Mouse (Mus musculus) midbrain, embryonic 16.5 days (tissue): Measurements from ENCODE around the gene Ninl. TPM values are rescaled to one million over a fixed set of nuclear protein-coding genes. Genes with fewer than 3 reads are reported as not detected.

ENCODE experiments used
- ATAC-seq: fragments of 200-750 bp; cut with Nextera tagmentation; 2 replicates; pipeline ENCODE4 v1.8.0; 2017; ENCODE audit warnings: moderate TSS enrichment
- H3K27ac ChIP-seq: fragments of 300-500 bp; sonication (generic); 2 replicates; pipeline ENCODE4 v1.5.1; 2014; ENCODE audit warnings: mild to moderate bottlenecking, low read length, mixed read lengths
- H3K27me3 ChIP-seq: fragments of 300-500 bp; sonication (generic); 2 replicates; pipeline ENCODE4 v1.6.1; 2014; ENCODE audit warnings: low read depth, low read length, mixed read lengths; ENCODE audit not compliant: control insufficient read depth, insufficient read depth
- H3K36me3 ChIP-seq: fragments of 300-500 bp; sonication (generic); 2 replicates; pipeline ENCODE4 v1.6.1; 2014; ENCODE audit warnings: mild to moderate bottlenecking, low read length, moderate library complexity, mixed read lengths; ENCODE audit not compliant: control insufficient read depth, insufficient read depth
- H3K4me1 ChIP-seq: fragments of 300-500 bp; sonication (generic); 2 replicates; pipeline ENCODE4 v1.6.1; 2014; ENCODE audit warnings: mild to moderate bottlenecking, low read length, mixed read lengths; ENCODE audit not compliant: control insufficient read depth, insufficient read depth
- H3K4me2 ChIP-seq: fragments of 300-500 bp; sonication (generic); 2 replicates; pipeline ENCODE4 v1.6.1; 2014; ENCODE audit warnings: mild to moderate bottlenecking, low read length, mixed read lengths
- H3K4me3 ChIP-seq: fragments of 300-500 bp; sonication (generic); 2 replicates; pipeline ENCODE4 v1.5.1; 2014; ENCODE audit warnings: low read depth, mild to moderate bottlenecking, low read length, moderate library complexity, mixed read lengths
- H3K9ac ChIP-seq: fragments of 300-500 bp; sonication (generic); 2 replicates; pipeline ENCODE4 v1.6.1; 2014; ENCODE audit warnings: low read depth, low read length, mixed read lengths
- H3K9me3 ChIP-seq: fragments of 300-500 bp; sonication (generic); replicated peaks from 2 replicates; pipeline ENCODE4 v1.6.1; 2014; ENCODE audit warnings: mild to moderate bottlenecking, low read length, mixed read lengths; ENCODE audit not compliant: control insufficient read depth, poor library complexity, severe bottlenecking
- WGBS: fragments of 180-500 bp; shearing (Covaris S2); extraction: QIAGEN DNeasy Blood & Tissue Kit; methylation state at CpG from one replicate; pipeline ENCODE4 v1.1.7; 2014; 5-methylcytosine and 5-hydroxymethylcytosine counted together
- polyA plus RNA-seq: library from polyadenylated mRNA; unstranded; fragments of >200 nt; fragmentation: Nextera tagmentation; extraction: Ambion mirVana; gene quantifications from 2 replicates; pipeline ENCODE4 v1.2.1, GENCODE M21; 2015

The Ninl gene
- polyA plus RNA-seq, 1 experiment from 2014 or later = 3.8 TPM

DNA sequence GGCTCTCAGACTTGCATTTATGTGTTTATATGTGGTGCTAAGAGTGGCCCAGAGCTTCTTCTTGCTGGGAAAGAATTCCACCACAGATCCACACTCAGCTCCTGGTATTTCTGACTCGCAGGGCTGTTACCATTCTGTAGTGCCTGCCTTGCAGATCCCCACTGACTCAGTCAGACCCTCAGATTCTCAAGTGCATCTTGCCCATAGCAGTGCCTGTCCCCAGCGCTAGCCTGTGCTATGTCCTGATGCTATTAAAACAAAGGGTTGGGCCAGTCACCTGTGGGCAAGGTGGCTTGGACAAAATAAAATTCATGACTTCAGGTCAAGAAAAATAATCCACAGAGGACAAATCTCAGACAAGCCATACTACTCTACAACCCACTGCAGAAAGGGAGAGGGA, 70.0 kb downstream of the Ninl start:
- Histone ChIP-seq H3K4me2 (no peak overlapping the region), H3K4me1 (no peaks in the 10 kb centered on the region), H3K4me3 (no peak overlapping the region), H3K9ac (no peak overlapping the region), H3K27ac (no peak overlapping the region), H3K36me3 (peaks cover 4% of the 10 kb centered on the region; the same call in 1 of the 2 replicates), H3K27me3 (no peaks in the 10 kb centered on the region), H3K9me3 (no peaks in the 10 kb centered on the region)
- WGBS = 94% methylated on average over 2 of the region's 2 CpGs
- no peak for ATAC-seq

DNA sequence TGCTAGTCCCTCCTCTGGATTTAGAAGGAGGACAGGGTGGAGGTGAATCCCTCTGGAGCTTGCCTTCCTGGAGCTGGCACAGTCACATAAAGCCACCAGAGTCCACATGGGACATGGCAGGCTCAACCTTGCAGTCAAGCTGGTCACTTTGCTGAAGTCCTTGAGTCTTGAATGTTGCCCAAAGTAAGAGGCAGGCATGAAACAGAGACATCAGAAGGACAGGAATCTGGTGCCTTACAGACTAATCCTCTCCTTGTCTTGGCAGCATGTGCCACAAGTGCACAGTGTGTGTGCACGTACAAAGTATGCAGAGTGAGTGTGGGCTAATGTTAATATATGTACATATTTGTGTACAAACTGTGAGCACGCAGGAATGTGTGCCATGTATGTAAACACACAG, 71.7 kb downstream of the Ninl start:
- Histone ChIP-seq H3K27ac (no peak overlapping the region), H3K36me3 (peaks cover 2% of the 10 kb centered on the region; the same call in 1 of the 2 replicates), H3K9ac (no peak overlapping the region), H3K27me3 (no peaks in the 10 kb centered on the region), H3K4me2 (no peak overlapping the region), H3K9me3 (no peaks in the 10 kb centered on the region), H3K4me3 (no peak overlapping the region), H3K4me1 (no peaks in the 10 kb centered on the region)
- no peak for ATAC-seq
- WGBS = 93% methylated on average over 2 of the region's 2 CpGs

DNA sequence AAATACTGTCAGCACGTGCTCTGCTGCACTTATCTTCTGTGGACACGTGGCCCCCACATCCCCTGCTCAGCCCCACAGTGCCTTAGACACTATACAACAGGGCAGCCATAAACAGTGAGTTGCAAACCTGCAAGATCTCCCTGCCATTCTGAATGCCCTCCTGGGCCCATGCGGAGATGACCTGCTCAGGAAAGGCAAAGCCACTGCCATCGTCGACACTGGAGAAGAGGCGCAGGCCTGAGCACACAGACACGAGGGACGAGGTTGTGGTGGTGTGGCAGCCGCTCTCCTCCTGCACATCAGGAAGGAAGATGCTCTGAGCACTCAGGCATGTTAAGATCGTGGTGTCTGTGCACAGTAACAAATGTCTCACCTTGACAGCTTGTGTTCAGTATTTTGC, 73.2 kb downstream of the Ninl start:
- Histone ChIP-seq H3K4me3 (no peak overlapping the region), H3K4me2 (no peak overlapping the region), H3K9me3 (no peaks in the 10 kb centered on the region), H3K36me3 (0 out of 2 replicates have a peak, but pooled peaks cover 2% of the 10 kb centered on the region), H3K9ac (no peak overlapping the region), H3K27ac (no peak overlapping the region), H3K27me3 (no peaks in the 10 kb centered on the region), H3K4me1 (no peaks in the 10 kb centered on the region)
- 92% methylated on average over 10 of the region's 10 CpGs for WGBS
- no peak for ATAC-seq

DNA sequence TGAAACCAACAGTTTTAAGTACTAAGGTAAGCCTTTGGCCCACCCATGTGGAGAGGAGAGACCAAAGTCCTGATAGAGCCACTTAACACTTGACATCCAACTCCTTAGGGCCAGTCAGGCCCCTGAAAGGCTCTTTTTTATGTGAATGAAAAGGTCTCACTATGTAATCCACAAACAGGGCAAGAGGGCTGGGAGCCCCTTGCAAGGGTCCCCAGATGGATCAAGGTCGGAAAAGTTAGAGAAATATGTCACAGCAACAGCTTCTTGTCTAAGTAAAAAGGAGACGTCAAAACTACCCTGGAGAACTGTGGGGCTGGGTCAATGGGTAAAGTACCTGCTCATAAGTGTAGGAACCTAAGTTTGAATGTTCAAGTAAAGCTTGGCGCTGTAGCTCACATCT, 74.5 kb downstream of the Ninl start:
- Histone ChIP-seq H3K27ac (no peak overlapping the region), H3K9me3 (no peaks in the 10 kb centered on the region), H3K36me3 (0 out of 2 replicates have a peak, but pooled peaks cover 2% of the 10 kb centered on the region), H3K9ac (no peak overlapping the region), H3K4me3 (no peak overlapping the region), H3K27me3 (no peaks in the 10 kb centered on the region), H3K4me2 (no peak overlapping the region), H3K4me1 (no peaks in the 10 kb centered on the region)
- WGBS = 94% methylated on average over 3 of the region's 3 CpGs
- no peak for ATAC-seq

DNA sequence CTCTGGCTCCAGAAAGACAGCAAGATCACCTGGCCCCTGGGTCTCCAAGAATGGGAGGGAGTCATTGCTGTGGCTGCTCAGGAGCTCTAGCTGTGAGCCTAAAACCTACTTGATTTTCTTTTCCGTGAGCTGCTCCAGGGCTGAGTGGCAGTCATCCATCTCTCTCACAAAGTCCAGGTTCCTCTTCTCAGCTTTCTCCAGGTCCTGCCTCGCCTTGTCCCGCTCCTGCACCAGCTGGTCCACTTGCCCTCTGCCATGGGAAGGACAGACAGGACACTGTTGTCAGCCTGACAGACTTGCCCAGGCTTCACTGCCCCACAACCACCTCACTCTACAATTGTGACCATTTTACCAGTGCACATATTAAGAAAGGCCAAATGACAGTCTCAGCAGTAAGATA, 75.9 kb downstream of the Ninl start:
- H3K27me3 ChIP-seq = no peaks in the 10 kb centered on the region
- 95% methylated on average over 3 of the region's 3 CpGs for WGBS
- ATAC-seq = no peak
- no peak overlapping the region for H3K4me2 ChIP-seq
- 0 out of 2 replicates have a peak, but pooled peaks cover 2% of the 10 kb centered on the region for H3K36me3 ChIP-seq
- H3K4me1 ChIP-seq = no peaks in the 10 kb centered on the region
- no peak overlapping the region for H3K9ac ChIP-seq
- H3K9me3 ChIP-seq = no peaks in the 10 kb centered on the region
- H3K4me3 ChIP-seq = no peak overlapping the region
- H3K27ac ChIP-seq = no peak overlapping the region

DNA sequence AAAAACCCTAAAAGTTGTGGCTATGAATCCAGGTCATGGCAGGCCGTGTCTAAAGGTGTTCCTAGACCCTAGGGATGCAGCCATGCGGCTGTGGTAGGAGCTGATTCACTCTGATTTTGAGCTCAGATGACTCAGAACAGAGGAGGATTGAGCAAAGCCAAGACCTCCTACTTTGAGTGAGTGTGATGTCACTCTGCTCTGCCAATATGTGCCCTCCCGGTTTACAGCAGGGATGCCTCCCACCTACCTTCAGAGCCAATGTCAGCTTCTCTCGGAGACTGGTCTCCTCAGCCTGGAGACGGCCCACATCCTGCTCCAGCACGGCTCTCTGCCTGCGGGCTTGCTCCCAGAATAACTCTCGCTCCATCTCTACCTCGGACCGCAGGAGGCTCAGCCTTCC, 79.7 kb downstream of the Ninl start:
- Histone ChIP-seq H3K4me1 (no peaks in the 10 kb centered on the region), H3K9ac (no peak overlapping the region), H3K4me3 (no peak overlapping the region), H3K9me3 (no peaks in the 10 kb centered on the region), H3K4me2 (no peak overlapping the region), H3K27me3 (no peaks in the 10 kb centered on the region), H3K27ac (no peak overlapping the region), H3K36me3 (no peaks in the 10 kb centered on the region)
- no peak for ATAC-seq
- WGBS = 92% methylated on average over 10 of the region's 10 CpGs

DNA sequence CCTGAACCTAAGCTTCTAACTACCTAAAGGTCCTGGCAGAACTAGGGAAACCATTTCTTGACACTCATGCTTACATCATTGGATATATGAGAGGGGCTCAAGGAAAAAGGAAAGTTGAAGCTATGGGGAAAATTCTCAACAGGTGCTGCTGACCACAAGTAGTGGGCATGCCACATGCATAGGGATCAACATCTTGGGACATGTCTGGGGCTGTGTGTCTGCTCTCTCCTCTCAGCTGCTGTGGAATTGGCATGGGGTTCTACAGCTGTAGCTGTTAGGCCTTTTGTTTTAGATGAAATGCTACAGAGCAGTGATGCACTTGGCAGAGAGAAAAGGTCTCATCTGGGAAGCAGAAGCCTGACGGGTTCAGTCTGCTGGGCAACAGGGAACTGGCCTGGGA, 83.3 kb downstream of the Ninl start:
- no peak overlapping the region for H3K4me3 ChIP-seq
- no peak overlapping the region for H3K9ac ChIP-seq
- H3K27ac ChIP-seq = no peak overlapping the region
- 80% methylated on average over 1 of the region's 1 CpGs for WGBS
- no peak overlapping the region for H3K4me2 ChIP-seq
- H3K27me3 ChIP-seq = no peaks in the 10 kb centered on the region
- no peaks in the 10 kb centered on the region for H3K4me1 ChIP-seq
- no peaks in the 10 kb centered on the region for H3K36me3 ChIP-seq
- no peaks in the 10 kb centered on the region for H3K9me3 ChIP-seq
- ATAC-seq = no peak

- Histone ChIP-seq H3K9me3 (no peaks in the 10 kb centered on the region), H3K4me1 (no peaks in the 10 kb centered on the region), H3K9ac (no peak overlapping the region), H3K4me2 (no peak overlapping the region), H3K27ac (no peak overlapping the region), H3K4me3 (no peak overlapping the region), H3K27me3 (no peaks in the 10 kb centered on the region), H3K36me3 (no peaks in the 10 kb centered on the region; the same call in 1 of the 2 replicates)
- no peak for ATAC-seq
- WGBS = 91% methylated on average over 2 of the region's 2 CpGs
Measured at GRCm38 (mm10) chr2:150951201-150951600, 88.0 kb downstream of the Ninl start.

DNA sequence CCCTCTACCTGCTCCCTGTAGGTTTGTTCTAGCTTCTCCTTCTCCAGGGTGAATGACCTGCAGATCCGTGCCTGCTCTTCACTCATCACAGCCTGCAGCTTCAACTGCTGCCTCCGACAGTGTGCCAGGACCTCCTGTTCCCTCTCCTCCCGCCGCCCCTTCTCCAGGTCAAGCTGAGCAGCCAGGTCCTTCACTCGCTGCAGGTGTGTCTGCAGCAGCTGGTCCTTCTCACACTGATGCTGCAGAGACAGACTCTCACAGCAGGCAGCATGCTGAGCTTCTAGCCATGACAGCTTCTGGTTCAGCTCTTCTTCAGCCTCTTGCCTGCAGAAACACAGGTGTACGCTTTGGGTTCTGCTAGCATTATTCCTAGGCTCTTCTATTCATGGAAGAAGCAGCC, 89.1 kb downstream of the Ninl start:
- no peak overlapping the region for H3K4me2 ChIP-seq
- H3K4me1 ChIP-seq = no peaks in the 10 kb centered on the region
- ATAC-seq = no peak
- H3K27ac ChIP-seq = no peak overlapping the region
- no peaks in the 10 kb centered on the region for H3K27me3 ChIP-seq
- H3K4me3 ChIP-seq = no peak overlapping the region
- over 99% methylated on average over 6 of the region's 6 CpGs for WGBS
- no peaks in the 10 kb centered on the region; the same call in 1 of the 2 replicates for H3K36me3 ChIP-seq
- H3K9ac ChIP-seq = no peak overlapping the region
- no peaks in the 10 kb centered on the region for H3K9me3 ChIP-seq
